Mouse (Mus musculus) forebrain, postnatal 0 days (tissue): ENCODE results near the gene Hmgcs2. TPM values are rescaled to one million over a fixed set of nuclear protein-coding genes. Genes with fewer than 3 reads are reported as not detected.
"Not testable (repeated sequence)": the region's sequence is repeated elsewhere in the genome, so short reads cannot be mapped to it uniquely, and the experiment has no call there.

Experiments used
- ATAC-seq: fragments of 200-750 bp; cut with Nextera tagmentation; 2 replicates; pipeline ENCODE4 v1.8.0; 2017; ENCODE audit warnings: mild to moderate bottlenecking, moderate library complexity
- DNase-seq: peaks from one replicate; pipeline ENCODE4 v3.0.0-alpha.2; 2015
- H3K27ac ChIP-seq: fragments of 300-500 bp; sonication (generic); 2 replicates; pipeline ENCODE4 v1.5.1; 2014; ENCODE audit warnings: low read depth, mild to moderate bottlenecking, antibody characterized with exemption, low read length, moderate library complexity, mixed read lengths
- H3K27me3 ChIP-seq: fragments of 300-500 bp; sonication (generic); 2 replicates; pipeline ENCODE4 v1.6.1; 2014; ENCODE audit warnings: mild to moderate bottlenecking, low read length, mixed read lengths; ENCODE audit not compliant: insufficient read depth
- H3K36me3 ChIP-seq: fragments of 300-500 bp; sonication (generic); 2 replicates; pipeline ENCODE4 v1.6.1; 2014; ENCODE audit warnings: mild to moderate bottlenecking, moderate library complexity; ENCODE audit not compliant: insufficient read depth
- H3K4me1 ChIP-seq: fragments of 300-500 bp; sonication (generic); 2 replicates; pipeline ENCODE4 v1.6.1; 2014; ENCODE audit warnings: antibody characterized with exemption; ENCODE audit not compliant: insufficient read depth
- H3K4me2 ChIP-seq: fragments of 300-500 bp; sonication (generic); 2 replicates; pipeline ENCODE4 v1.6.1; 2014; ENCODE audit warnings: low read depth, mild to moderate bottlenecking, moderate library complexity
- H3K4me3 ChIP-seq: fragments of 300-500 bp; sonication (generic); 2 replicates; pipeline ENCODE4 v1.5.1; 2014; ENCODE audit warnings: low read depth, low read length, mixed read lengths
- H3K9ac ChIP-seq: fragments of 300-500 bp; sonication (generic); 2 replicates; pipeline ENCODE4 v1.6.1; 2014; ENCODE audit warnings: mild to moderate bottlenecking
- H3K9me3 ChIP-seq: fragments of 300-500 bp; sonication (generic); 2 replicates; pipeline ENCODE4 v1.6.1; 2016; ENCODE audit warnings: low read length
- CTCF ChIP-seq: sonication (generic); IDR thresholded peaks from 2 replicates; pipeline ENCODE4 v1.5.1; 2016; ENCODE audit warnings: antibody characterized with exemption, control low read depth, low read depth
- WGBS: fragments of 180-500 bp; shearing (Covaris S2); extraction: QIAGEN DNeasy Blood & Tissue Kit; methylation state at CpG from one replicate; pipeline ENCODE4 v1.1.7; 2014; 5-methylcytosine and 5-hydroxymethylcytosine counted together
- polyA plus RNA-seq: library from polyadenylated mRNA; unstranded; fragments of >200 nt; fragmentation: Nextera tagmentation; extraction: Ambion mirVana; gene quantifications from 2 replicates; pipeline ENCODE4 v1.2.1, GENCODE M21; 2015
- total RNA-seq: library from RNA; depleted of rRNA; stranded (reverse); fragments of >200 nt; gene quantifications from 2 replicates; pipeline ENCODE4 v1.2.3, GENCODE M21; 2014

The Hmgcs2 gene
- total and polyA plus RNA-seq, 2 experiments from 2014 or later, result 26.9 to 33.6 TPM

- H3K9ac ChIP-seq, result no peak overlapping the region
- DNase-seq, result peak; percentile 45
Measured at GRCm38 (mm10) chr3:98336661-98337654, 56.7 kb downstream of the Hmgcs2 start.

GRCm38 (mm10) chr3:98338584-98339041 is 58.4 kb downstream of the Hmgcs2 start:
- peak; percentile 29 for ATAC-seq
- H3K27me3 ChIP-seq, result no peaks in the 10 kb centered on the region
- peak overlapping the region; percentile 48 for H3K4me3 ChIP-seq
- H3K9me3 ChIP-seq, result no peaks in the 10 kb centered on the region
- peak overlapping the region; percentile 58 for H3K9ac ChIP-seq
- DNase-seq, result peak; percentile 52
- H3K4me2 ChIP-seq, result peak overlapping the region; percentile 90
- H3K27ac ChIP-seq, result peak overlapping the region; percentile 36; the same call in 1 of the 2 replicates
- WGBS, result 3% methylated on average over 15 of the region's 15 CpGs
- no peak for TF ChIP-seq CTCF
- H3K4me1 ChIP-seq, result no peaks in the 10 kb centered on the region
- no peaks in the 10 kb centered on the region for H3K36me3 ChIP-seq

More at GRCm38 (mm10) chr3:98336661-98337654, 56.7 kb downstream of the Hmgcs2 start:
- Histone ChIP-seq H3K9me3 (no peaks in the 10 kb centered on the region), H3K36me3 (no peaks in the 10 kb centered on the region), H3K4me1 (no peaks in the 10 kb centered on the region), H3K4me2 (peak overlapping the region; percentile 90), H3K27me3 (no peaks in the 10 kb centered on the region), H3K27ac (peak overlapping the region; percentile 40; the same call in 1 of the 2 replicates), H3K4me3 (no peak overlapping the region)
- no peak for TF ChIP-seq CTCF
- ATAC-seq, result peak; percentile 62
- WGBS, result 57% methylated on average over 22 of the region's 22 CpGs

- Histone ChIP-seq H3K4me1 (no peaks in the 10 kb centered on the region), H3K4me2 (peak overlapping the region; percentile 90), H3K4me3 (peak overlapping the region; percentile 48), H3K27me3 (no peaks in the 10 kb centered on the region), H3K36me3 (no peaks in the 10 kb centered on the region), H3K27ac (peak overlapping the region; percentile 36), H3K9me3 (no peaks in the 10 kb centered on the region), H3K9ac (peak overlapping the region; percentile 58)
- no peak for TF ChIP-seq CTCF
- ATAC-seq (peak; percentile 82), DNase-seq (peak; percentile 71)
- WGBS, result 1% methylated on average over 46 of the region's 46 CpGs
Measured at GRCm38 (mm10) chr3:98339097-98339705, 59.0 kb downstream of the Hmgcs2 start.

- H3K36me3 ChIP-seq, H3K4me1 ChIP-seq, H3K27me3 ChIP-seq, H3K9me3 ChIP-seq: not testable (repeated sequence)
- 0% methylated on average over 10 of the region's 10 CpGs for WGBS
- peak; percentile 69 for ATAC-seq
- peak; percentile 64 for DNase-seq
- Histone ChIP-seq H3K4me2 (peak within 1 kb of the TSS; percentile 90), H3K27ac (peak within 1 kb of the TSS; percentile 36), H3K4me3 (peak within 1 kb of the TSS; percentile 48), H3K9ac (peak within 1 kb of the TSS; percentile 58)
Measured at GRCm38 (mm10) chr3:98339706-98340109, 59.5 kb downstream of the Hmgcs2 start, which contains the start of gene Phgdh. Phgdh (minus strand) TSS chr3:98339990.

- Histone ChIP-seq H3K4me3 (no peak overlapping the region), H3K9ac (no peak overlapping the region), H3K27me3 (no peaks in the 10 kb centered on the region), H3K9me3 (no peaks in the 10 kb centered on the region), H3K4me1 (no peaks in the 10 kb centered on the region), H3K4me2 (no peak overlapping the region), H3K36me3 (no peaks in the 10 kb centered on the region), H3K27ac (no peak overlapping the region)
- DNase-seq (no peak), ATAC-seq (no peak)
- 87% methylated on average over 17 of the region's 17 CpGs for WGBS
- TF ChIP-seq CTCF, result no peak
Measured at GRCm38 (mm10) chr3:98340818-98341594, 60.8 kb downstream of the Hmgcs2 start.

- no peak overlapping the region for H3K4me3 ChIP-seq
- H3K27me3 ChIP-seq, result no peaks in the 10 kb centered on the region
- H3K9ac ChIP-seq, result no peak overlapping the region
- WGBS, result 89% methylated on average over 3 of the region's 3 CpGs
- H3K4me1 ChIP-seq, result no peaks in the 10 kb centered on the region
- DNase-seq (no peak), ATAC-seq (no peak)
- no peak for TF ChIP-seq CTCF
- H3K27ac ChIP-seq, result no peak overlapping the region
- H3K9me3 ChIP-seq, result no peaks in the 10 kb centered on the region
- H3K4me2 ChIP-seq, result no peak overlapping the region
- no peaks in the 10 kb centered on the region for H3K36me3 ChIP-seq
Measured at GRCm38 (mm10) chr3:98343235-98343634, 63.0 kb downstream of the Hmgcs2 start.
